Mouse (Mus musculus) kidney, adult 2 months (tissue): Measurements from ENCODE around the gene Ksr1. TPM values are rescaled to one million over a fixed set of nuclear protein-coding genes. Genes with fewer than 3 reads are reported as not detected.

Source experiments
- DNase-seq: peaks from one replicate; pipeline ENCODE4 v3.0.0; 2021
- H3K27ac ChIP-seq: fragments of 200-500 bp; 2 replicates; pipeline ENCODE4 v1.5.1; 2012; ENCODE audit warnings: low read depth, low read length, control low read depth, inconsistent platforms; ENCODE audit not compliant: insufficient read depth
- H3K27me3 ChIP-seq: fragments of 200-500 bp; replicated peaks from 2 replicates; pipeline ENCODE4 v1.6.1; 2012; ENCODE audit warnings: mild to moderate bottlenecking, moderate library complexity, low read length, inconsistent platforms; ENCODE audit not compliant: control insufficient read depth, insufficient read depth
- H3K36me3 ChIP-seq: fragments of 200-500 bp; 2 replicates; pipeline ENCODE4 v1.6.1; 2012; ENCODE audit warnings: mild to moderate bottlenecking, moderate library complexity, low read length, inconsistent platforms; ENCODE audit not compliant: control insufficient read depth, insufficient read depth
- H3K4me1 ChIP-seq: fragments of 200-500 bp; 2 replicates; pipeline ENCODE4 v1.6.1; 2011; ENCODE audit warnings: low read length; ENCODE audit not compliant: control insufficient read depth, insufficient read depth
- H3K4me3 ChIP-seq: fragments of 200-500 bp; 2 replicates; pipeline ENCODE4 v1.5.1; 2011; ENCODE audit warnings: mild to moderate bottlenecking, low read depth, low read length, control low read depth; ENCODE audit not compliant: insufficient read depth
- CTCF ChIP-seq: fragments of 200-500 bp; conservative IDR thresholded peaks from 2 replicates; pipeline ENCODE4 v1.5.1; 2011; ENCODE audit warnings: low read depth, mild to moderate bottlenecking, control low read depth, low read length, moderate library complexity, mixed read lengths; ENCODE audit not compliant: insufficient read depth, insufficient read length
- POLR2A ChIP-seq: fragments of 200-500 bp; IDR thresholded peaks from one replicate; pipeline ENCODE4 v1.6.1; 2011; ENCODE audit warnings: low read depth, low read length, control low read depth
- WGBS: fragments of 180-500 bp; shearing (Covaris S2); methylation state at CpG from one replicate; pipeline ENCODE4 v1.1.7; 2018; 5-methylcytosine and 5-hydroxymethylcytosine counted together
- polyA plus RNA-seq: library from polyadenylated mRNA; depleted of rRNA; stranded (reverse); fragments of >200 nt; gene quantifications from 2 replicates; pipeline ENCODE4 v1.2.3, GENCODE M21; 2012; rRNA removed

The Ksr1 gene
- polyA plus RNA-seq, 1 experiment = 9.8 TPM

GRCm38 (mm10) chr11:78972328-78972727, 173.9 kb downstream of the Ksr1 start:
- no peaks in the 10 kb centered on the region for H3K36me3 ChIP-seq
- no peak for DNase-seq
- H3K27me3 ChIP-seq = no peaks in the 10 kb centered on the region
- H3K27ac ChIP-seq = no peak overlapping the region
- H3K4me1 ChIP-seq = no peaks in the 10 kb centered on the region
- WGBS = 70% methylated on average over 6 of the region's 6 CpGs
- TF ChIP-seq CTCF (no peak), POLR2A (no peak)
- H3K4me3 ChIP-seq = no peak overlapping the region

- Histone ChIP-seq H3K4me3 (no peak overlapping the region), H3K4me1 (no peaks in the 10 kb centered on the region), H3K27ac (no peak overlapping the region), H3K36me3 (no peaks in the 10 kb centered on the region), H3K27me3 (no peaks in the 10 kb centered on the region)
- TF ChIP-seq CTCF (no peak), POLR2A (no peak)
- 96% methylated on average over 3 of the region's 3 CpGs for WGBS
- DNase-seq = no peak
These were observed 174.5 kb downstream of the Ksr1 start for GRCm38 (mm10) chr11:78971746-78972145.

GRCm38 (mm10) chr11:78971096-78971495, 175.1 kb downstream of the Ksr1 start:
- no peak for DNase-seq
- no peak overlapping the region for H3K27ac ChIP-seq
- no peaks in the 10 kb centered on the region for H3K36me3 ChIP-seq
- TF ChIP-seq POLR2A (no peak), CTCF (no peak)
- H3K4me1 ChIP-seq = no peaks in the 10 kb centered on the region
- no peaks in the 10 kb centered on the region for H3K27me3 ChIP-seq
- H3K4me3 ChIP-seq = no peak overlapping the region
- 88% methylated on average over 8 of the region's 8 CpGs for WGBS

GRCm38 (mm10) chr11:78968121-78968520, 178.1 kb downstream of the Ksr1 start:
- no peak overlapping the region for H3K27ac ChIP-seq

GRCm38 (mm10) chr11:78967371-78967770, 178.8 kb downstream of the Ksr1 start:
- peak; percentile 42 for DNase-seq
- no peaks in the 10 kb centered on the region for H3K36me3 ChIP-seq
- TF ChIP-seq POLR2A (no peak), CTCF (peak; percentile 57)
- no peaks in the 10 kb centered on the region for H3K4me1 ChIP-seq
- no peak overlapping the region for H3K4me3 ChIP-seq
- no peak overlapping the region for H3K27ac ChIP-seq
- H3K27me3 ChIP-seq = no peaks in the 10 kb centered on the region
- 30% methylated on average over 4 of the region's 4 CpGs for WGBS

More at GRCm38 (mm10) chr11:78968121-78968520, 178.1 kb downstream of the Ksr1 start:
- TF ChIP-seq CTCF (no peak), POLR2A (no peak)
- Histone ChIP-seq H3K27me3 (no peaks in the 10 kb centered on the region), H3K36me3 (no peaks in the 10 kb centered on the region), H3K4me3 (no peak overlapping the region), H3K4me1 (no peaks in the 10 kb centered on the region)
- 80% methylated on average over 4 of the region's 4 CpGs for WGBS
- DNase-seq = peak; percentile 16

Other genes with a start within 250 kb of the Ksr1 start
- 1.5 TPM in 2 replicates for gene Nos2, start 225.6 kb downstream of the Ksr1 start, polyA plus RNA-seq
- gene Lgals9, start 161.5 kb downstream of the Ksr1 start, polyA plus RNA-seq = 55.3 and 63.4 TPM in 2 replicates
- 59.3 and 72.3 TPM in 2 replicates for gene Wsb1, start 108.3 kb upstream of the Ksr1 start, polyA plus RNA-seq
- gene Gm9964, start 150.5 kb upstream of the Ksr1 start, polyA plus RNA-seq = not detected in 2 replicates
- gene Nf1, start 193.3 kb upstream of the Ksr1 start, polyA plus RNA-seq = 10.2 TPM in 2 replicates